Mouse (Mus musculus): ENCODE results near the gene Lgr4.
A peak's percentile ranks its signal among the peaks of the same experiment; 100 is the strongest.

Gene Lgr4

DNA sequence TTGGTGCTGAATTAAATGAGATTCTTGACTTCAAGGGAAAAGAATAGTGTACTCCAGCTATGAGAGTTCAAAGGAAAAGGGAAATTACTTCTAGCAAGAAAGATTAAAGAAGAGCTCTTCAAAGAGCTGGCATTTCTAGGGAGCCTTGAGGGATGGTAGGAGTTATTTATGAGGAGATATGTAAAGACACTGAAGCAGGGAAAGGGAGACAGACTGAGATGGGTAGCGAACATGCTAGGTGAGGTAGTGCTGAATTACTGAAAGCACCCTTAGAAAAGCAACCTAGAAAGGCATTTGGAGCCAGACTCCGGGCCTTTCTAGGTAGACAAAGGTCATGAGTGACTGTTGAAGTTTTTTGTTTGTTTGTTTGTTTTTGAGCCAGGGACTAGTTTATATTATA, 58.7 kb downstream of the Lgr4 start:
- no peak for DNase-seq (ENCODE audit: low spot score in 2 of 2)

DNA sequence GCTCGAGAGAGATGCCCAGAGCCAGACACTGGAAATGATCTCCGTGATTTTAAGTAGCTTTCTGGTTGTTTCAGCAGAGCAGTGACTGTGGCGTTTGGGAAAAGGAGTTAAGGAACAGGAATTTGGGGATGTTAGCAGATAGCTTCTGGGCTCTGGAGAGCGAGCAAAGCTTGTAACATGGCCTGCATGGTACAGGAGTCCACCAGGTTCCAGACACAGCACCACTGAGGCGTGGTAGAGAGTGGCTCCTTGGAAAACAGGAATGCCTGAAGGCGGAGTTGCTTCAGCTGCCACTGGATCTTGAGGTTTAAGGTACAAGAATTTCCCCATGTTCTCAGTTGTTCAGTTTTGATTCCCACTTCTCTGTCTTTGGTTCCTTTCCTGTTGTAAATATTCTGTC, 59.9 kb downstream of the Lgr4 start:
- no peak for DNase-seq (ENCODE audit: low spot score in 2 of 2)

DNA sequence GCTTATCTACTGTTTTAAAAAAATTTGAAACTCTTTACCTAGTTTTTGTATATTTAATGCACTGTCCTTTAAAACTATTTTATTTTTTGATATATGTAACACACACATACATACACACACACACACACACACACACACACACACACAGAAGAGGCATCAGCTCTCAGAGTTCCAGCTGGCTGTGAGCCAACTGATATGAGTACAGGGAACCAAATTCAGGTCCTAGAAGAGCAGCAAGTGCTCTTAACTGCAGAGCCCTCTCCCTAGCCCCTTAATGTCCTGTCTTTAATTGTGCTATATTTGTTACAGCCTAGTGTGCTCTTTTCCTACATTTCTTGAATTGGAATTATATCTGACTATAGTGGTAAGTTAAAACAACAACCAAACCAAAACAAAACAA, 61.8 kb downstream of the Lgr4 start:
- DNase-seq (ENCODE audit: low spot score in 2 of 2), result no peak

DNA sequence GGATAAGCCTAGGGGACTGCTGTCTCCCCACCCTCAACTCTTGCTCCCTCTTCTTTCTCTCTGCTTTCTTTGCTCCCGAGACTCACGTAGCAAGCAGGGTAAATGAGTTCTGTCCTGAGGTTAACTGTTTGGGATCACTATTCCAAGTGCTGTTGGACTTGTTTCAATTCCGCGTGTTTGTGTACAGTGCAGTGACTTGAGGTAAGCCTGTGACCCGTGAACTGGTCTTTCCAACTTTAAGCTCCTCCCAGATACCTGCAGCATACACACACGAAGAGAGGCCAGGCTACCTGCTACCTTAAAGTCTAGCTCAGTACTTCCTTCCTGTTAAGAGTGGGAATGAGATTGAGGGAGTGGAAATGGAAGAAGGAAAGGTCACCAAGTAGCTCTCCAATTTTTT, 66.0 kb downstream of the Lgr4 start:
- DNase-seq (ENCODE audit: low spot score in 2 of 2), result no peak

DNA sequence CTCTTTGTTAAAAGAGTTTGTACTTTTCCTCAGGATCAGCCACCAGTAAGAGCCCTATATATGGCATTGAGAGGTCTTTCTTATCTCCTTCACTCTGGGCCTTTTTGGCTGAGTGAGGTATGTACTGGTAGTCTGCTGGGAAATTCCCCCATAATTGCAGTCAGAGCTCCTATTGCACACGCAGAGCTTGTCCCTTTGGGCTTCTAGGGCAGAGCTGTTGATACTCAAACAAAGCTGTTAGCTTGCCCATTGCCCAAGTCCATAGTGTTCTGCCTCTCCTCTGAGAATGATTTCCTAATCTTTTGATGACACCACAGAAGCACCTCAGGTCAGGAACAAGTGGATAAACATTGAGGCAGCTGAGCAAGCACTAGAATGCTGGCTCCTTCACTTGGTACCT, 67.5 kb downstream of the Lgr4 start:
- no peak for DNase-seq (ENCODE audit: low spot score in 2 of 2)

DNA sequence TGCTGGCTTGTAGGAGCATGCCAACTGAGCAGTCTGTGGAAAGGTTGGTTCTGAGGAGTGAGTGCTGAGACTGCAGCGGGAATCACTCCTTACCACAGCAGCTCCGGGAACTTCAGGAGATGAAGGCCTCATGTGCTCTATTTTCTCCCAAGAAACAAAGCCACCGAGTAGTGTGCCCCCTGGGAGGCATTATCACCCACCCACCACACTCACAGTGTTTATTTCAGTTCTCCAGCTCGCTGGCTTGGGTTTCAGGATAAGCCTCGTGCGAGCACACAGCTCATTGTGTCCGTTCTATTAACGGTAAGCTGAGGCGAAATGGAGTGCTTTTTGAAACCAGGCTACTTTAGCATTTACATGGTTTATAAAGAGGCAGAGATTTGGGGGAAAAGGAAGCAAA, 68.1 kb downstream of the Lgr4 start:
- DNase-seq (ENCODE audit: low spot score in 2 of 2), result no peak

DNA sequence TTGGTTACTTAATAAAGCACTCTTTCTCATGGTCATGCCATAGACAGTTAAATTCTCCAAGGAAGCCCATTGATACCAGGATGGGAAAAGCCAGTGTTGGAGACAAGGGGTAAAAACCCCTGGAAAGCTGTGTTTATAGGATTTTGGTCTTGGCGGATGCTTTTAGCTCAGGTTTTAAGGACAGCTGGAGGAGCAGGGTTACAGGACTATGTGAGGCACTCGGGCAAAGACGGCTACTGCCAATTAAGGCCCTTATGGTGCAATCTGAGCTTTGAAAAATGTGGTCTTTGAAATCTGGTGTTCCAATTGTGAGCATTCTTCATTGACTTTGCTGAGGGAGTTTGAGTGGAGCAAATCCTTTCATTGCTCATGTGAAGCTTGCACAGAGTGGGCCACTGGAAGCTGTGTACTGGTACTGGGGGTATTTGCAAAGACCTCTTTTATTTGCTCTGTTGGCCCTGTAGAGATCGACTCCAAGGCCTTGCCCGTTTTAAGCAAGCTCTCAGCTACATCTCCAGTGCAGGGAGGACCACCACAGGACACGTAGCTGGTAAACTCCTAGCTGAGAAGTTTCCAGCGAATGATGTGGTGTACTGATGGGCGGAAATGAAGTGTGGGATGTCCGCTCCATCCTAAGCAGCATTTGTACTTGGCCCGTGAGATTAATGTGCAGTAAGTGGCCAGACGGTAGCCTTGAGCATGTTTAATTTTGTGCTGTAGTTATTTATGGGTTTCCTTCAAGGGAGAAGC, 68.8 kb downstream of the Lgr4 start:
- no peak for DNase-seq (ENCODE audit: low spot score in 2 of 2)

DNA sequence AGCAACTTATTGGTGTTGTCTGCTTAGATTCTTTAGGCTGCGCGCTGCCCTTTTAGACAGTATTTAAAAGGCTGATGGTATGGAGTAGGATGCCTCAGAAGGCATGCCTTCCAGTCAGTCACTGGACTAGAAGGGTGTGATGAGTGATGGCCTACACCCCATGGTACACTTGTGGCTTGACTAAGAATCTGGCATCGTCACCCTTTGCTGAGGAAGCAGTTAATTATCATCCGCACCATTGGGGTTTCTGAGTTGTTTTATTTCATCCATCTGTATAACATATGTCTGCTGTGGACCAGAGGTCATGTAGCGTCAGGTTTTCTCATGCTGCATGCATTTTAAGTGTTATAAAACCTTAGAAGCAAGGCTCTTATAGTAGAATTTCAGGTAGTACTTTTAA, 70.5 kb downstream of the Lgr4 start:
- no peak for DNase-seq (ENCODE audit: low spot score in 2 of 2)

DNA sequence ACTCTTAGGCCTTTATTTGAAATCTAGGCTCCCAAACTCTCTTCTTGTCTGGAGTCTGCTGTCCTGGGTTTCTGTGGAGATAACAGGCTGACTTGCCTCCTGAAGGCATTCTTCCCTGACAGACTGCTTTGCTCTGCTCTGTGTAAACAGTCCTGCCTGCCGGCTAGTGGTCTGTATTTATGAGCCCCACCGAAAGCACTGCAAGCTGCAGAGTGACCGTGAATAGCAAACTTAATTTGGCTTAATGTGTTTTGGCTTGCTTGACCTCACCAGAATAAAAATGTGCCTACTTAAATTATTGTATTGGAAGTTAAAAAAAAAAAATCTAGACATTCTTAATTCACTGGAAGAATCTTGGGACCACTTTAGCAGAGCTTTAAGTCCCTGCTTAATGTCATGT, 71.7 kb downstream of the Lgr4 start:
- DNase-seq (ENCODE audit: low spot score in 2 of 2), result no peak

DNA sequence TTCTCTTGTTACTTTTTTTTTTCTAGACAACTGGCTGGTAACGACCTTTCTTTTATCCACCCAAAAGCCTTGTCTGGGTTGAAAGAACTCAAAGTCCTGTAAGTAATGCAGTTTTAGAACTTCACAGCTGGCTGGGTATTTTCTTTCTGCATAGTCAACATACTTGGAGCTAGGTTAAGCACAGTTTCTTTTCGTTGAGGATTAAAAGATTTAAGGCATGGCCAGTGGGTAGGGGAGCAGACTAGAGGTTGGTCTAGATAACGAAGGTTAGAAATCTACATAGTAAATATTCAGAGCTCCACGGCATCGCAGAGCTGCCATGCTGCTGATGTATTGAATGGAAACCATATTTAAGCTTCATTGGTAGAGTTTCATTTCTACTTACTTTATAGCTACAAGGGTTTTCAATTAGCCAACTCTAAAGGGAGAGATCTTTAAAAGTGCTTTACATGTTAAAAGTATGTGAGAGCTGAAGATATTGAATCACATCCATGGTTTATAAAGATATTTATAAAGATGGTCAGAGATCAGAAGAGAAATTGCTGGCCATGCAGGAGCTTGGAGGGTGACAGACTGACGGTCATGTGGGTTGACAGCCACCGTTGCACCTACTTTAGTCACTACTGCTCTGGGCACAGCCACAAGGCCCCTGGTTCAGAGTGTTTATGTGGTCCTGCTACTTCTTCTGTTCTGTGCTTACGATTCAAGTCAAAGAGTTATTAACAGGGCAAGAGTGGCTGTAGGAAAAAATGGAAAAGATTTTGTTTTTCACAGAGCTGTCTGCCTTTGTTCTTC, 72.4 kb downstream of the Lgr4 start:
- DNase-seq (ENCODE audit: low spot score in 2 of 2), result no peak

DNA sequence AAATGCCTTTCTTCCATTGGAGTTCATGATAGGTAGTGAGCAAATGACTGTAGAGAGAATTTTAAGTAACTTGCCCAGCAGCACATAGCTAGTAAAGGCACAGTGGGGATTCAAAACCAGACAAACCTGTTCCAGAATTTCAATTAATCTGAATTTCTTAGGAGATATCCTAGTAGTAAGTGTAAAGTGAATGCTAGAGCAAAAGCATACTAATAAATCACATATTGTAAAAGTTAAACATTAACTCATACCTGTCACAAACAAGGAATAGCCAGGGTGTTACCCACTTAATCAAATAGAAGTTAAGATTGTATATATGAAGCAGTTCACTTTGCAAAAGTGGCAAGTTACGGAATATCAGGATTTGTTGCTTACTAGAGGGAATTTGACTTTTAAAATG, 74.3 kb downstream of the Lgr4 start:
- DNase-seq (ENCODE audit: low spot score in 2 of 2), result no peak

DNA sequence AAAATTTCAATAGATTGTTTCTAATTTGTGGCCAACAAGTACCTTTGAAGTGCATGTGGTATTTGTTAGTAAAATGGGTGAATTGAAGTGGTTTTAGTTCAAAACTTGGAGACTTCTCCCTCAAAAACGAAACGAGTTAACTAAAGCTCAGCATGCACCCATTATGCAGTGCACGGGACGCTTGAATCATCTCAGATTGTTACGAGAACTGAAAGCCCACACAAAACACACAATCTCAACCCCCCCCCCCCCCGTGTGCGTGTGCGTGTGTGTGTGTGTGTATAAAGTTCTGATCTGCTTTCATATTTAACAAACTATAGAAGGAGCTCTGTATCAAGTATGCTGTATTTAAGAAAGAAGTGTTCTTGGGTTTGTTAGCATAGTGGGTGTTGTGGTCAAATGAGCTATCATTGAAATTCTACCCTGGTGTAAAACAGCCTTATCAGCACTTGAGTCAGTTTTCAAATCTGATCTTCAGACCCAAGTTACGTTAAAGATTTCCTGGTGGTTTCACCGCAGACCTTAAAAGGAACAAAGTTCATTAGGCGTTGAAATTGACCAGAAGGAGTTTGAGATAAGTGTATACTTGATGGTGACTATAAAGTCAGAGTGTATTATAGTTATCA, 75.1 kb downstream of the Lgr4 start:
- no peak for DNase-seq (ENCODE audit: low spot score in 2 of 2)

DNA sequence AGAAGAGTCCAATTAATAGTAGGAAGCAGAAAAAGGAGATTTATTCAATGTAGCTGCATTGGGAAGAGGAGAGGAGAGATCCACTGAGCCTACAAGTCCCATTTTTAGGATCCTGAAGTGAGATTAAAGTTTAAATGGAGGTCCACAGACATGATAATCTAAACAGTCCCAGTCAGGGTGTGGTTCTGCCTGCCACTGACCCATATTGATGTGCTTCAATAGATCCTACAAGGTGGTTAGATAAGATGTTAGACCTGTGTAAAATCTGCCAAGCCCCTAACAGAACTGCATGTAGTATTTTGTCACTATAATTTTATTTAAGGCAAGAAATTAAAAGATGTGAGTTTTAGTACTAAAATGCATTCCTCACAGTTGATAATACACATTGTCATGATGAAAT, 76.0 kb downstream of the Lgr4 start:
- no peak for DNase-seq (ENCODE audit: low spot score in 2 of 2)

DNA sequence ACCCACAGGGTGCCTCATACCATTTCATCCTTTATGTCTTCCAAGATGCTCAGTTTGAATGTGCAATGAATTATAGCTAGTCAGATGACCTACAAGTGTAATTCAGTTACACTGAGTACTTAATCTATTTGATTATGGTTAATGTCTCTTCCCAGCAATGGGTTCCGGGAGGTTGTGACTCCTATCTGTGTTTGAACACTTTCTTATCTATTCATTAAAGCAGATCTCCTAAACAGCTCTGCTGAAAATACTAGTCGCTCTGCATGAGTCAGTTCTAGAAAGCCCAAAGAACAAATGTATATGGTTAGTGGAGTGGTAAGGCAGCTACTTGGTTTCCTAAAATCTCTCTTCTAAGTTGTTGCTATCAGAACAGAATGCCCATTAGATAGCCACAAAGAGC, 77.6 kb downstream of the Lgr4 start:
- DNase-seq (ENCODE audit: low spot score in 2 of 2), result no peak

DNA sequence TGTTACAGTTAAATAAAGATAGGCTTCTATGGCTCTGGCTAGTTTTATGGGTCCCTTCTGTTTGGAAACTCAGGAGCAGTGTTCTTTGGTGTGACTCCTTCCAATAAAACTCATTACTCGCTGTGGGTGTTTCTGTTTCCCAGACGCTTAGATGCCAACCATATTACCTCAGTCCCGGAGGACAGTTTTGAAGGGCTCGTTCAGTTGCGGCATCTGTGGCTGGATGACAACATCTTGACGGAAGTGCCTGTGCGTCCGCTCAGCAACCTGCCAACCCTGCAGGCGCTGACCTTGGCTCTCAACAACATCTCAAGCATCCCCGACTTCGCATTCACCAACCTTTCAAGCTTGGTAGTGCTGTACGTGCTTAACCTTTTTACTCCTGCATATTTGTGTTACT, 79.0 kb downstream of the Lgr4 start:
- no peak for DNase-seq (ENCODE audit: low spot score in 2 of 2)

DNA sequence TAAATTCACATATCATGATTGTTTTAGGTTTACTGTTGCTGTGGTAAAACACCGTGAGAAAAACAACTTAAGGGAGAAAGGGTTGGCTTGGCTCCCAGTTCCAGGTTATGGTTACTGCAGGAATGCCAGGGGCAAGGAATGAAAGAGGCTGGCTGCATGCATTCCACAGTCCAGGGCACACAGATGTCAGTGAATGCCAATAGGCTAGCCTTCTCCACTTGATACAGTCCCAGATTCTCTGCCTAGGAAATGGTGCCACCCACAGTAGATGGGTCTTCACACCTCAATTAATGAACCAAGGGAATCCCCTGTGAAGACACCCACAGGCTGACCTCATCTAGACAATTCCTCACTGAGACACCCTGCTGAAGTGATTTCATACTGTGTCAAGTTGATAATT, 87.2 kb downstream of the Lgr4 start:
- no peak for DNase-seq (ENCODE audit: low spot score in 2 of 2)

DNA sequence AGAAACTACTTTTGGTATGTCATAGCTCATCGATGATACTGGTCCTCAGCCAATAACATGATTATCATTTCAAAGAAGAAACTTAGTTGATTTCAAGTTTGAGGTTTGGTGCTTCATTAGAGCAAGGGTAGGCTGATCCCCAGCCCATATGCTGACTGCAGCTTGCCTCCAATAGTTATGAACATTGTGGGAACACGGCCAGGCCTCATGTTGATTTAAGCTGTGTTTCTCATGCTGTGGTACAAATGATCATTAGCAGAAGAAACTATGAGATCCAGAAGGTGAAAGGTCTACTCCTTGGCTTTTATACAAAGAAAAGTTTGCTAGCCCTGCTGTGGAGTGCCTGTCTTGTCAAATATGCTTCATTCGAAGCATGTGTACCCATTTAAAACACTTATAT, 87.7 kb downstream of the Lgr4 start:
- DNase-seq (ENCODE audit: low spot score in 2 of 2), result no peak

DNA sequence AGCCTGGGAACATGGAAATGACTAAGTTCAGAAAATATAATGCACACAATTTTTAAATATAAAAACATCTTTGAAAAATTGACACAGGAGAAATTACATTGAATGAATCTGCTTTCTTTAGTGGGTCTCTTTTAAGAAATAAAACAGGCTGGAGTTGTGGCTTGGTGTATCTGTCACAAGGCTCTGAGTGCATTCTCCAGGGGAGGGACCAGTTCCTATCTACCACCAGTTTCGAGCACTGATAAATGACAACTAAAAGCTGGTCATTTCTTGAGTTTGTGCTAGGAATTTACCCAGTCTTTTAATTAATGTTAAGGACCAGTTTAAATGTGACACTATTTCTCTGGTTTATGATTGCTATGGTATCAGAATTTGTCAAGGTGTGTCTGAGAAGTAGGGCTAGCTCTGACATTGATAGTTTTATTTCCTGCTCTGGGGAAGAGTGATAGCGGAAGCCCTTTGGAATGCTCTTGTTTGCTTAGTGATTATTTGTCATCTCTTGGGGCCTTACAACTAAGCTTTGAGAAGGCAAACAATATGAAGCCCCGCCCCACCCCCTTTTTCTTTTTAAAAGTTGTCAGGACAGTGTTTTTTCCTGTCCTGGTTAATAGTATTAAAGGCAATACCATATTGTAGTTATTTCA, 88.3 kb downstream of the Lgr4 start:
- no peak for DNase-seq (ENCODE audit: low spot score in 2 of 2)

DNA sequence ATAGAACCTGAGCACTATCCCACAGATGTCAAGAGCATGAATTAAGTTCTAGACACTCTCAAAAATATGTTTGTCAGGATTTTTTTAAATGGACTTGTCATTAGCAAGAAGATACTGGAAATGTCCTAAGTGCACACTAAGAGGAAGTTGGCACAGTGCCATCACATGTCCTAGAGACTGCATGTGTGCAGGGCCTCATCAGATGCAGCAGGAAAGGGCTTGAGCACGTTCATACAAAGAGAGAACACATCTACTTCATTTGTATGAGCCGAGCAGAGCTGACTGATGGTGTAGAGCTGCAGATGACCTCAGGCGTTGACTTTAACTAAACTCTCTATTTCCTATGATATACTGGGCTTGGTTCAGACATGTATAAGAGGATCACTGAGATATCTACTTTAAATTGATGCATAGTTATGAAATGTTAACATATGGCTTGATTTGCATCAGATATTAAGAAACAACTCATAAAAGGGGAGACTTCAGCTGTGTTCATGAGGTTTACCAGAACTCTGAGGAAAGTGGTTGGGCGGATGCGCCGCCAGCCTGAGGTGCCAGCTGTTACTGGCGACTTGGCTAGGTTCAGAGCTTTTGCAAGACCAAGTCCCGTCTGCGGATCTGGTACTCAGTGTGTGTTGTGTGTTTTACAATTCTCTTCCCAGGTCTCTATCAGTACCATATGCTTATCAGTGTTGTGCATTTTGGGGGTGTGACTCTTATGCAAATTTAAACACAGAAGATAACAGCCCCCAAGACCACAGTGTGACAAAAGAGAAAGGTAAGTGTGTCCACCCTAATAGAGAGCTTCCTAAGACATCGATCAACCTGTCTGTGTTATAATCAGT, 90.2 kb downstream of the Lgr4 start:
- DNase-seq (ENCODE audit: low spot score in 2 of 2), result peak in 1 of 2 experiments; percentile 11

DNA sequence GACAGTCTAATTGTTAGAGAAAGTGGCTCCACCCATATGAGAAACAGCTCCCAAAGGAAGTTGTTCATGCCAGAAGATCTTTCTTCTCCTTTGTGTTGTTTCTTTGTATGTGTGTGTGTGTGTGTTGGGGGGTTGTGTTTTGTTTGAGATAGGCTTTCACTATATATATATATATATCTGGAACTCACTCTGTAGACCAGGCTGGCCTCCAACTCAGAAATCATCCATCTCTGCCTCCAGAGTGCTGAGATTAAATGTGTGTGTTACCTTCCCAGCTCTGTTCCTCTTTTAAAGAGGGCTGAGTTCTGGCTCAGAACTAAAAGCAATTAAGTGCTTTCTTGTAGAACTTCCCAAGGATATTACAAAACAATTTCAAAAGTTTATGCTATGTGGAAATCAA, 92.0 kb downstream of the Lgr4 start:
- no peak for DNase-seq (ENCODE audit: low spot score in 2 of 2)

DNA sequence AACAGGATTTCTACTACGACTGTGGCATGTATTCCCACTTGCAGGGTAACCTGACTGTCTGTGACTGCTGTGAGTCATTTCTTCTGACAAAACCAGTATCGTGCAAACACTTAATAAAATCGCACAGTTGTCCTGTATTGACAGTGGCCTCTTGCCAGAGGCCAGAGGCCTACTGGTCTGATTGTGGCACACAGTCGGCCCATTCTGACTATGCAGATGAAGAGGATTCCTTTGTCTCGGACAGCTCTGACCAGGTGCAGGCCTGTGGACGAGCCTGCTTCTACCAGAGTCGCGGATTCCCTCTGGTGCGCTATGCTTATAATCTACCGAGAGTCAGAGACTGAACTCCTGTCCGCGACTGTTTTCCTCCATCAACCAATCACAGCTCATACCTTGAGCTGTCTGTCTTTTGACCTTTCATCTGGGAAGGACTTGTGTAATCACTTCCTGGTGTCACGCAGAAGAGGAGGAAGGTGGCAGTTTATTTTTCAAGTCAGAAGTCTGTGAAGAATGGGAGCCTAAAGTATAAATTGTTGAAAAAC, 94.8 kb downstream of the Lgr4 start:
- DNase-seq (ENCODE audit: low spot score in 2 of 2), result no peak

Data from spleen, postnatal 36 days (tissue).